Mouse (Mus musculus) urinary bladder, postnatal 25 days (tissue): ENCODE data around the gene Anapc1.

ENCODE experiments used
- DNase-seq: peaks from one replicate; pipeline ENCODE4 v3.0.0; 2022; ENCODE audit warnings: low spot score

The Anapc1 gene

GRCm38 (mm10) chr2:128686921-128687557 is at the start of gene Anapc1:
Anapc1 (minus strand) TSS chr2:128687391.
- DNase-seq = peak; percentile 81

- no peak for DNase-seq
Measured at GRCm38 (mm10) chr2:128735089-128735488, 47.9 kb upstream of the Anapc1 start.

GRCm38 (mm10) chr2:128731951-128732350 is 44.8 kb upstream of the Anapc1 start:
- no peak for DNase-seq

- no peak for DNase-seq
Measured at GRCm38 (mm10) chr2:128731514-128731913, 44.3 kb upstream of the Anapc1 start.

- no peak for DNase-seq
Measured at GRCm38 (mm10) chr2:128729141-128729540, 42.0 kb upstream of the Anapc1 start.

GRCm38 (mm10) chr2:128728066-128728465 is 40.9 kb upstream of the Anapc1 start:
- no peak for DNase-seq

GRCm38 (mm10) chr2:128727552-128727951 is 40.4 kb upstream of the Anapc1 start:
- DNase-seq = no peak

- DNase-seq = no peak
Measured at GRCm38 (mm10) chr2:128726626-128727025, 39.4 kb upstream of the Anapc1 start.

- DNase-seq = no peak
Measured at GRCm38 (mm10) chr2:128726067-128726466, 38.9 kb upstream of the Anapc1 start.

- no peak for DNase-seq
Measured at GRCm38 (mm10) chr2:128722106-128722710, 35.0 kb upstream of the Anapc1 start.

GRCm38 (mm10) chr2:128719380-128719779 is 32.2 kb upstream of the Anapc1 start:
- DNase-seq = no peak

GRCm38 (mm10) chr2:128715979-128716378 is 28.8 kb upstream of the Anapc1 start:
- no peak for DNase-seq

GRCm38 (mm10) chr2:128714724-128715241 is 27.6 kb upstream of the Anapc1 start:
- DNase-seq = no peak

- no peak for DNase-seq
Measured at GRCm38 (mm10) chr2:128713548-128714003, 26.4 kb upstream of the Anapc1 start.

GRCm38 (mm10) chr2:128712940-128713339 is 25.7 kb upstream of the Anapc1 start:
- no peak for DNase-seq

GRCm38 (mm10) chr2:128710609-128711008 is 23.4 kb upstream of the Anapc1 start:
- no peak for DNase-seq

- DNase-seq = no peak
Measured at GRCm38 (mm10) chr2:128709264-128709663, 22.1 kb upstream of the Anapc1 start.

- no peak for DNase-seq
Measured at GRCm38 (mm10) chr2:128704474-128704873, 17.3 kb upstream of the Anapc1 start.

- DNase-seq = peak; percentile 36
Measured at GRCm38 (mm10) chr2:128699201-128699885, 12.2 kb upstream of the Anapc1 start.

GRCm38 (mm10) chr2:128698693-128699181 is 11.5 kb upstream of the Anapc1 start, which contains the start of gene Mertk:
Mertk (plus strand) TSS chr2:128698956.
- DNase-seq = peak; percentile 80

GRCm38 (mm10) chr2:128698140-128698692 is 11.0 kb upstream of the Anapc1 start:
- peak; percentile 71 for DNase-seq

GRCm38 (mm10) chr2:128697566-128697965 is 10.4 kb upstream of the Anapc1 start:
- DNase-seq = no peak
